ENCODE assay signal across 10 mouse cellular contexts in genomic region chr6:128124222-128124971, GRCm38 (mm10). TPM values are rescaled to one million over a fixed set of nuclear protein-coding genes. Genes with fewer than 3 reads are reported as not detected.
DNase-seq lines count a peak whose midpoint lies in the region; ATAC-seq and TF ChIP-seq lines count a peak whose summit lies in the region.
"Had no signal": no experiment of that assay in that cellular context is flagged by ENCODE, and none has a peak within 500 bp of the region (broad histone marks: within the 10 kb centered on the region; RNA-seq: fewer than 3 reads in every experiment).

No protein-coding gene starts in this region.

- peak; percentile 86 for ATAC-seq in lung, embryonic 14.5 days (ENCODE audit: insufficient read depth)
- ATAC-seq: midbrain, embryonic 13.5 days had no signal

- H3K4me1 ChIP-seq in lung, embryonic 14.5 days (ENCODE audit: insufficient read depth), result peaks cover 31% of the 10 kb centered on the region

- 32% methylated on average over 10 of the region's 10 CpGs for WGBS in lung, embryonic 14.5 days

- intact Hi-C loops in left cerebral cortex, postnatal 25 days (cut with DNase I), result no loop called here

- peak overlapping the region; percentile 73; the same call in 1 of the 2 replicates for H3K27ac ChIP-seq in lung, embryonic 14.5 days (ENCODE audit: low read depth)
- H3K27ac ChIP-seq: midbrain, embryonic 13.5 days had no signal

- H3K9ac ChIP-seq in lung, embryonic 14.5 days, result no peak overlapping the region
- H3K9ac ChIP-seq: midbrain, embryonic 13.5 days had no signal

- H3K36me3 ChIP-seq in lung, embryonic 14.5 days (ENCODE audit: insufficient read depth), result peaks cover 16% of the 10 kb centered on the region; the same call in 1 of the 2 replicates
- H3K36me3 ChIP-seq: midbrain, embryonic 13.5 days had no signal

- TF ChIP-seq CTCF in lung, embryonic 14.5 days (IDR thresholded peaks at IDR 0.05; ENCODE audit: low read depth), result no peak

- H3K4me2 ChIP-seq in lung, embryonic 14.5 days, result no peak overlapping the region
- H3K4me2 ChIP-seq: midbrain, embryonic 13.5 days had no signal

- H3K27me3 ChIP-seq in lung, embryonic 14.5 days (ENCODE audit: insufficient read depth, low read length), result no peaks in the 10 kb centered on the region
- H3K27me3 ChIP-seq: midbrain, embryonic 13.5 days had no signal

- DNase-seq in adrenal gland, postnatal 36 days, result peak; percentile 65 to 75
- peak; percentile 65 to 83 for DNase-seq in heart, adult 9 months (ENCODE audit: low spot score in 2 of 2)
- peak; percentile 61 to 85 for DNase-seq in kidney, adult 8-10 months
- DNase-seq in lung, embryonic 14.5 days, result peak; percentile 71
- DNase-seq in left cerebral cortex, adult 18-20 months (ENCODE audit: low spot score in 2 of 2), result no peak
- no peak for DNase-seq in left cerebral cortex, postnatal 25 days (ENCODE audit: low spot score in 2 of 2)
- DNase-seq in natural killer cell, adult 2 months (ENCODE audit: low spot score in 2 of 2), result no peak
- DNase-seq: cerebellum, postnatal 10 days; right cerebral cortex, adult 18-20 months had no signal

- H3K9me3 ChIP-seq in lung, embryonic 14.5 days (ENCODE audit: low read depth, low read length), result no peaks in the 10 kb centered on the region
- H3K9me3 ChIP-seq: midbrain, embryonic 13.5 days had no signal

- H3K4me3 ChIP-seq in lung, embryonic 14.5 days (ENCODE audit: low read depth, low read length), result no peak overlapping the region
- H3K4me3 ChIP-seq: midbrain, embryonic 13.5 days had no signal

RNA-seq across cellular contexts. Expression of gene Tspan9, which starts 19.0 kb away (rescaled TPM):
- total RNA-seq in adrenal gland, postnatal 36 days (2021), result 10 to 100 TPM; 52.0 to 57.2 TPM
- polyA plus RNA-seq in lung, embryonic 14.5 days (2014; fragmentation: Nextera tagmentation; extraction: Ambion mirVana), result 118 and 121 TPM in 2 replicates
- total RNA-seq in left cerebral cortex, adult 18-20 months (2021), result 10 to 100 TPM; 53.5 to 53.8 TPM
- 10 to 100 TPM; 55.2 to 58.6 TPM for total RNA-seq in left cerebral cortex, postnatal 25 days (2021)

Comparison
In these comparisons a context has a peak if more than half of its experiments do, and no peak if none do; other contexts are left out.
1. DNase-seq: peak in adrenal gland, postnatal 36 days (2 of 2), heart, adult 9 months (2 of 2), kidney, adult 8-10 months (2 of 2) and lung, embryonic 14.5 days (single experiment); none in left cerebral cortex, adult 18-20 months (0 of 2), left cerebral cortex, postnatal 25 days (0 of 2) and natural killer cell, adult 2 months (0 of 2).